Mouse (Mus musculus) kidney, adult 9 months (tissue): ENCODE results near the gene Trim2.

Source experiments
- DNase-seq: peaks from one replicate; pipeline ENCODE4 v3.0.0; 2022

The Trim2 gene

DNA sequence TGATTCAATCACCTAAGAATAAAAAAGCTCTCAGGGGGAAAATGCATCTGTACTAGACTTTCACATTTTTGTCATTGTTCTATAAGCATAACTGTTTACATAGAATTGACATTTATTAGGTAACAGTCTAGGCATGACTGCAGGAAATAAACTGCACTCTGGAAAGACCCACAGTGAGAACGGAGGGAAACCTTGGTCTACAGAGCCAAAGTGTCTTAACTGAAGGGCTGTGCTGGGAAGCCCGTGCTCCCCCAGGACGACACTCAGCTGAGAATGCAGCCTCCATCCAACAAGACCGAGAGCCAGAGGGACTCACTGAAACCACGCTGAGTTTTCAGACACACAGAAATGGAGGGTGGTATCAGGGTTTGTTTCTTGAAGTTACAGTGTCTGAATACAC lies 175.9 kb downstream of the Trim2 start:
- DNase-seq, result no peak

DNA sequence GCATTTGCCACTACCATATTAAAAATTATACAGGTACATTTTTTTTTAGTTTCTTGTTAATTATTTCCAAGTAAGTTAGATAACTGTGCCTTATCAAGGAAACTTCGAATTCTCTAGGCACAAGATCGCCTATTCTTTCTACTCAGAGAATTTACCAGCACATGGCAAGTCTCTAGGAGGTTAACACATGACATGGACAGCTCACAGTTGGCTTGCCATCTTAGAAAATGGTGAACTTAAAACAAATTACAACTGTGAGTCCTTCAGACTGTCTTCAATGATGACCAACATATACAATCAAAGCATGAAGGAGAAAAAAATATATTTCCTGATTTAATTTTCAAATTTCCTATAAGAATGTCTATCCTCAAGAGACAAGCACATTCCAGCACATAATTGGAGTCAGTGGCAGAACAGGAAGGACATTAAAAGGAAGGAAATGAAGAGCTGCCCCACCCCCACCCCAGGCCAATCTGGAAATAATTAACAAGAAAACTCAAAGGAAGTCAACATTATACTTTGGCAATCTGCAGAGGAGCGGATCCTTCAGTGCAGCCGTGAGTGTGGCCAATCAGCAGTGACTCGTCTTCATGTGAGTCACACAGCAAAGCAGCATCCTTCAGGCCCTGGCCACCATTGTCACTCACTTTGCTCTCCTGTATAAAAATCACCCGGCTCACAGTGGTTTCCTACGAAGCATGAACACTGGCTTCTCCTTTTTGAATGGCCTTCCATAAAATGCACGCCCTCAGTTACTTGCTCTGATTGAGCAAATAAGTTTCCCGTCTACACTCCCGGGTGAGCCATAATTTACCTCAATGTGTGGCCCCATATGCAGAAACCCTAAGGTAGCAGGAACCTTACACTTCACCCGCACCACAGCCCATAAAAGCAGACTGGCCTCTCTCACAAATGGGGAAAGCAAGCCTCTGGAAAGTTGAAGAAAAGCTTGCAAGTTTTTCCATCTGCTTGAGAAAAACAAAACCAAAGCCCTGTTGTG lies 177.5 kb downstream of the Trim2 start:
- peak; percentile 15 for DNase-seq

DNA sequence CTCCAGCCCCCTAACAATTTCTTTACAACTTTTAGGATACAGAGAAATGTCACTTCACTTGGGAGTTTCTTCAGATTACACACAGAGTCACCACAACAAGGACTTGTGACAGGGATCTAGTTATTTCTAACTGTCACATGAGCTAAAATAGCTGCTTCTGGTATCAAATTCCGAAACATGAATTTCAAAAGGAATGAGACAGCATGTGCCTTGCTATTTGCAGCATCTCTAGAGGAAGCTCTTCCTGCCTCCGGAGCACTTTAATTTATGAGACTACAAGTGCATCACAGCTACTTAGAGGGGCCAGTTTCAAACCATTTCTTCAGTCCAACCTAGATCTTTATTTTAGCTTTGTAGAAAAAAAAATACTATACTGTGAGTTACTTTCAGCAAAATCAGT lies 179.2 kb downstream of the Trim2 start:
- DNase-seq, result peak; percentile 27

GRCm38 (mm10) chr3:84126721-84127120 lies 180.0 kb downstream of the Trim2 start:
- DNase-seq, result no peak

- DNase-seq, result no peak
Observed at GRCm38 (mm10) chr3:84125704-84126289, 180.9 kb downstream of the Trim2 start.

DNA sequence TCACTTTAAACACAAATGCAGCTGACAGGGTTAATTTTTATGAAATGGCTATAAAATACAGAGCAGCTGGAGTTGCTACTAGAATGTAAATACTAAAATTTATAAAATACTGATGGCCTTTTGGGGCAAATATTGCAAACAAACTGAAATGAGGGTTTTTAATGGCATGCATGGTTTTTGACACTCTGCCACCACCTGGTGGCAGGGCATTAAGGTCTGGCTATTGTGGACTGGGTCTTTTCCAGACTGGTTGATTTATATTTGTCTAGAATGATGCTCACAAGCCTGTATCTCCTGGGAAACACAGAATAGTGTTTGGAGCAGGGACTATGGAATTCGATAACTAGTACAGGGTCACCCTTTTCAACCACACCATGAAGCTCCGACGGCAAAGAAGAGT lies 183.2 kb downstream of the Trim2 start:
- DNase-seq, result peak; percentile 50

DNA sequence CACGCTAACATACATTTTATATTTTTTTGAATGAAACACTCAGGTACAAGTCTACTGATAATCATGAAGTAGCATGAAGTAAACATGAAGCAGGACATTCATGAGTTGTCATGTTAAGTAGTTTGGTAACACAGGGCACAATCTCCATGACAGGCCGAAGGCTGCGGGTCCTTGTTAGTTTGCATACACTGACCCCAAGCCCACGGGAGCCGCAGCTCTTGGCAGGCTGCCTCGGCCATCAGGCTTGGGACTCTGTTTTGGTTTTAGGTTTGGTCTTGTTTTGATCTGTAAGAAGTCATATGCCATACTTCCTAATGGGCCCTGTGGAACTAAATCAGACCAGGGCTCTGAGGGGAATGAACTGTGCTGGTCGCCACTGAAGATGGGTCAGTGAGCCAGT lies 188.0 kb downstream of the Trim2 start:
- no peak for DNase-seq

DNA sequence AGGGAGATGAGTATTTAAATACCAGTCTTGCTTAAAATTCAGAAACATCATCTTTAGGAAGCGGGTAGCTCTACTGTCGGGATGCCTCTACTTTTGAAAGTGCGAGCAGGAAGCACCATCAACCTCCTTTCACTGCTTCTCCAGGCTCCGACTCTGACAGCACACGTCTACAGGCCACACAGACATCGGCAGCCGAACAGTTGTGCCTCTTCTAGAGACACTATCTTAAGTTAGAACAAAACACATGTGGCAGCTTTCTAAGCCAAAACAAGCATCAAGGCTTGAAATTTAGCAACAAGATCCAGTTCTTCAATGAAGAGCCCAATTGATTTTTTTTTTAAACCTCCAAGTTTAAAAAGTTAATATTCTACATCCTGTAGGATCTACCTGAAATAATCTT lies 188.5 kb downstream of the Trim2 start:
- DNase-seq, result no peak
